Mouse (Mus musculus) liver, embryonic 14.5 days (tissue): Measurements from ENCODE around the gene Rpusd2.

Source experiments
- CTCF ChIP-seq: IDR thresholded peaks from 2 replicates; pipeline ENCODE4 v1.5.1; 2016; ENCODE audit warnings: antibody characterized with exemption, low read depth, control low read depth
- EP300 ChIP-seq: IDR thresholded peaks from 2 replicates; pipeline ENCODE4 v1.6.1; 2016; ENCODE audit warnings: antibody characterized with exemption, low read depth

DNA sequence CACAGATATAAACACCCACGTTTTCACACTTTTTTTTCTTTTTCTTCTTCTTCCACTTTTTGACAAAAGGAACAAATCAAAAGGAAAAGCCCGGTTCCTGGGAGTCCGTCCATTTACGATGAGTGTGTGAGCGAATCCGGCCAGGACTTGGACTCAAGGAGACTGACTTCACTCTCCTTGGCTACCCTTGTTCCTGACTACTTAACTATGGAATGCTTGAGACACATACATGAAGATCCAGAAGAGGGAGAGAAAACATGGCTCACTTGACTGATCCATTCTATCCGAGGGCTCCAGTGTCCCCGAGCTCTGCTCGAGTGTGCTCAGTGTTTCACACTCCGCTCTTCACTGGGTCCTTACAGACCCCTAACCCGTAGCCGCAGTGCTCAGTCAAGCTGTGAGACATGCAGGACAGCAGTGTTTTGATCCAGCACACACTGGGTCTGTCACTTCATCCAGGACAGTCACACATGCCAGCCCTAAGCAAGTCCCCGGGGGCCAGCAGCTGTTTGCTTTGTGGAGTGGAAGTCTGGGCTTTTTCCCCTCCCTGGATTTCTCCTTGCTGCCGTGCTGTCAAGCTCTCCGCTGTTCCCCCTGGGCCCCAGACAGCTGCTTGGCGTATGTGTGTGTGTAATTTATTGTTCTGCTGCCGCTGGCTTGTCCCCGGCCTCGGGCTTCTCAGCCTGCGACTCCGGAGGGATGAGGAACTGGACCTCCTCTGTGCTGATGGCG, 16.0 kb upstream of the Rpusd2 start:
- TF ChIP-seq CTCF (no peak), EP300 (no peak)
